Mouse (Mus musculus) liver, adult 2 months (tissue): ENCODE data around the gene D030056L22Rik. TPM values are rescaled to one million over a fixed set of nuclear protein-coding genes. Genes with fewer than 3 reads are reported as not detected.

Source experiments
- DNase-seq: peaks from one replicate; pipeline ENCODE4 v3.0.0-alpha.2; 2011; ENCODE audit warnings: low read depth, low spot score; ENCODE audit errors: extremely low read depth
- H3K27ac ChIP-seq: fragments of 200-500 bp; replicated peaks from 2 replicates; pipeline ENCODE4 v1.5.1; 2012; ENCODE audit warnings: low read depth, mild to moderate bottlenecking, control low read depth, inconsistent platforms, low read length; ENCODE audit not compliant: insufficient read depth
- H3K27me3 ChIP-seq: fragments of 200-500 bp; 2 replicates; pipeline ENCODE4 v1.6.1; 2012; ENCODE audit warnings: mild to moderate bottlenecking, moderate library complexity, low read length, inconsistent platforms; ENCODE audit not compliant: control insufficient read depth, insufficient read depth
- H3K36me3 ChIP-seq: fragments of 200-500 bp; 2 replicates; pipeline ENCODE4 v1.6.1; 2012; ENCODE audit warnings: low read length, inconsistent platforms; ENCODE audit not compliant: control insufficient read depth, insufficient read depth
- H3K4me1 ChIP-seq: fragments of 200-500 bp; 2 replicates; pipeline ENCODE4 v1.6.1; 2011; ENCODE audit warnings: low read length; ENCODE audit not compliant: control insufficient read depth, insufficient read depth
- H3K4me3 ChIP-seq: fragments of 200-500 bp; 2 replicates; pipeline ENCODE4 v1.5.1; 2011; ENCODE audit warnings: low read depth, mild to moderate bottlenecking, control low read depth, low read length, moderate library complexity; ENCODE audit not compliant: insufficient read depth
- H3K79me2 ChIP-seq: fragments of 200-500 bp; 2 replicates; pipeline ENCODE4 v1.6.1; 2012; ENCODE audit warnings: inconsistent platforms, mild to moderate bottlenecking, low read length, moderate library complexity; ENCODE audit not compliant: control insufficient read depth, insufficient read depth
- H3K9ac ChIP-seq: fragments of 200-500 bp; 2 replicates; pipeline ENCODE4 v1.6.1; 2012; ENCODE audit warnings: low read depth, mild to moderate bottlenecking, control low read depth, inconsistent platforms, low read length
- CTCF ChIP-seq: fragments of 200-500 bp; IDR thresholded peaks from 2 replicates; pipeline ENCODE4 v1.5.1; 2011; ENCODE audit warnings: low read depth, low read length, control low read depth
- POLR2A ChIP-seq: fragments of 200-500 bp; IDR thresholded peaks from 2 replicates; pipeline ENCODE4 v1.6.1; 2011; ENCODE audit warnings: low read length, control low read depth; ENCODE audit not compliant: insufficient read depth; ENCODE audit errors: extremely low read depth
- WGBS: fragments of 180-500 bp; shearing (Covaris S2); methylation state at CpG from one replicate; pipeline ENCODE4 v1.1.7; 2018; 5-methylcytosine and 5-hydroxymethylcytosine counted together
- polyA plus RNA-seq: library from polyadenylated mRNA; depleted of rRNA; stranded (reverse); fragments of >200 nt; gene quantifications from 2 replicates; pipeline ENCODE4 v1.2.3, GENCODE M21; 2012
- total RNA-seq: library from RNA; depleted of rRNA; stranded (reverse); fragments of >200 nt; gene quantifications from 2 replicates; pipeline ENCODE4 v1.2.3, GENCODE M21; 2014

The D030056L22Rik gene
- total and polyA plus RNA-seq, 2 experiments, result 5.7 to 7.1 TPM

GRCm38 (mm10) chr19:18739146-18739545 lies 26.2 kb downstream of the D030056L22Rik start:
- no peak for TF ChIP-seq POLR2A
- TF ChIP-seq CTCF, result no peak
- Histone ChIP-seq H3K4me1 (no peaks in the 10 kb centered on the region), H3K4me3 (no peak overlapping the region), H3K9ac (no peak overlapping the region), H3K79me2 (no peaks in the 10 kb centered on the region), H3K36me3 (no peaks in the 10 kb centered on the region), H3K27me3 (no peaks in the 10 kb centered on the region), H3K27ac (no peak overlapping the region)
- DNase-seq, result no peak
- WGBS, result 81% methylated on average over 7 of the region's 7 CpGs

GRCm38 (mm10) chr19:18743946-18744345 lies 31.0 kb downstream of the D030056L22Rik start:
- Histone ChIP-seq H3K4me3 (no peak overlapping the region), H3K9ac (no peak overlapping the region), H3K4me1 (no peaks in the 10 kb centered on the region), H3K79me2 (no peaks in the 10 kb centered on the region), H3K27ac (no peak overlapping the region), H3K36me3 (no peaks in the 10 kb centered on the region), H3K27me3 (no peaks in the 10 kb centered on the region)
- TF ChIP-seq CTCF (no peak), POLR2A (no peak)
- peak; percentile 7 for DNase-seq
- 42% methylated on average over 5 of the region's 5 CpGs for WGBS

GRCm38 (mm10) chr19:18746576-18747340 lies 33.8 kb downstream of the D030056L22Rik start:
- no peak overlapping the region for H3K27ac ChIP-seq
- no peak for DNase-seq
- H3K36me3 ChIP-seq, result no peaks in the 10 kb centered on the region
- no peaks in the 10 kb centered on the region for H3K4me1 ChIP-seq
- no peak overlapping the region for H3K4me3 ChIP-seq
- H3K27me3 ChIP-seq, result no peaks in the 10 kb centered on the region
- WGBS, result 91% methylated on average over 5 of the region's 5 CpGs
- no peak overlapping the region for H3K9ac ChIP-seq
- H3K79me2 ChIP-seq, result no peaks in the 10 kb centered on the region
- TF ChIP-seq CTCF (no peak), POLR2A (no peak)

- DNase-seq, result no peak
- TF ChIP-seq CTCF (no peak), POLR2A (no peak)
- Histone ChIP-seq H3K27ac (no peak overlapping the region), H3K4me1 (no peaks in the 10 kb centered on the region), H3K9ac (no peak overlapping the region), H3K36me3 (no peaks in the 10 kb centered on the region), H3K4me3 (no peak overlapping the region), H3K79me2 (no peaks in the 10 kb centered on the region), H3K27me3 (no peaks in the 10 kb centered on the region)
- WGBS, result 87% methylated on average over 4 of the region's 4 CpGs
Observed at GRCm38 (mm10) chr19:18747379-18747778, 34.4 kb downstream of the D030056L22Rik start.

GRCm38 (mm10) chr19:18749598-18750339 lies 36.8 kb downstream of the D030056L22Rik start, which contains the start of gene Trpm6:
Gene Trpm6, plus strand, starts transcription at chr19:18749983.
- Histone ChIP-seq H3K27ac (no peak within 1 kb of the TSS), H3K4me3 (peak within 1 kb of the TSS; percentile 62), H3K9ac (peak within 1 kb of the TSS; percentile 23; the same call in 1 of the 2 replicates), H3K27me3 (no peaks in the 10 kb centered on the region), H3K79me2 (no peaks in the 10 kb centered on the region), H3K4me1 (no peaks in the 10 kb centered on the region), H3K36me3 (no peaks in the 10 kb centered on the region)
- WGBS, result 4% methylated on average over 41 of the region's 41 CpGs
- DNase-seq, result peak; percentile 9
- TF ChIP-seq CTCF, result no peak

GRCm38 (mm10) chr19:18757191-18757590 lies 44.2 kb downstream of the D030056L22Rik start:
- H3K4me3 ChIP-seq, result no peak overlapping the region
- no peaks in the 10 kb centered on the region for H3K27me3 ChIP-seq
- H3K9ac ChIP-seq, result no peak overlapping the region
- no peak for TF ChIP-seq POLR2A
- no peak for TF ChIP-seq CTCF
- H3K79me2 ChIP-seq, result no peaks in the 10 kb centered on the region
- no peak for DNase-seq
- no peak overlapping the region for H3K27ac ChIP-seq
- no peaks in the 10 kb centered on the region for H3K36me3 ChIP-seq
- no peaks in the 10 kb centered on the region for H3K4me1 ChIP-seq
